Mouse (Mus musculus) heart, postnatal 4 days (tissue): Measurements from ENCODE around the gene Gm47985. TPM values are rescaled to one million over a fixed set of nuclear protein-coding genes. Genes with fewer than 3 reads are reported as not detected.
A peak's percentile ranks its signal among the peaks of the same experiment; 100 is the strongest.
"Not testable (repeated sequence)": the region's sequence is repeated elsewhere in the genome, so short reads cannot be mapped to it uniquely, and the experiment has no call there.

Experiments used
- DNase-seq: peaks from one replicate; pipeline ENCODE4 v3.0.0; 2021
- total RNA-seq, 2 experiments: library from RNA; stranded (reverse); gene quantifications; 2 replicates each; pipeline ENCODE4 v1.2.3; 2021

Gene Gm47985
- total RNA-seq = under 1 TPM in 1 of 2 experiments, not detected in 1; 0.29 TPM

GRCm38 (mm10) chr1:151182266-151182665 lies at the start of gene Gm47985:
Gene Gm47985, plus strand, starts transcription at chr1:151182537.
- not testable (repeated sequence) for DNase-seq

DNA sequence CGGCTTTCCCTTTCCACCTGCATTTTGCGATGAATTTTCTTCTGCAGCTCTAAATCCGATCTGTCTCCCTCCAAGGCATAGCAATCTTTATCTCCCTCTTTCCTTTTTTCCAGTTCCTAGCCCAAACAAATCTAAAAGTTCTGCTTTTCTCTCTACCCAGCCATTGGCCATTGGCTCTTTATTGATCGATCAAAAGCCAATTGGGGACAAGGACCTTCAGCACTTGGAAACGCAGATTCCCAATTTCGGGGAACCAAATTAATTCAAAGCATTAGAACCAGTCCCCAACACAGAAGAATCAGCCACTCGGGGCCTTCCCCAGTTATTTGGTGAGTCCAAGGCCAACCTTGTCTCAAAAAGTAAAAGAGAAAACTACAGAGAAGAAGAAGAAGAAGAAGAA lies 49.7 kb upstream of the Gm47985 start:
- DNase-seq = no peak

DNA sequence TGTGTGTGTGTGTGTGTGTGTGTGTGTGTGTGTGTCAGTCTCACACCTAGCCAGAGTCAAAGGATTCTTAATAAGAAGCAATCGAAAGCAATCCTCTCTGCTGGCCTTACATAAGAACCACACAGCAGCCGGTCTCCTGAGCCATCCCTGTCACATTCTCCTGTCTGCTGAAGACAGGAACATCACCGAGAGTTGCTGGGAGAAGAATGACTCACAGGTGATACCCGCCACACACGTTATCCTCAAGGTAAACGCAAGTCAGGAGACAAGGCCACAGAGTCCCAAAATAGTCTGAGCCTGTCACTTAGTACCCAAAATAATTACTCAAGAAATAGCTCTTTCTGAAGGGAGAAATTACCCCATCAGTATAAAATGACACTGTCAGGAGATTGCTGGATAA lies 43.9 kb upstream of the Gm47985 start:
- no peak for DNase-seq

- DNase-seq = no peak
Measured at GRCm38 (mm10) chr1:151140956-151141355, 41.4 kb upstream of the Gm47985 start.

GRCm38 (mm10) chr1:151144471-151145146 lies 37.7 kb upstream of the Gm47985 start:
- peak; percentile 15 for DNase-seq

- no peak for DNase-seq
Measured at GRCm38 (mm10) chr1:151147801-151148200, 34.5 kb upstream of the Gm47985 start.

GRCm38 (mm10) chr1:151150211-151150610 lies 32.1 kb upstream of the Gm47985 start:
- DNase-seq = no peak

GRCm38 (mm10) chr1:151151089-151151488 lies 31.2 kb upstream of the Gm47985 start:
- no peak for DNase-seq

- peak; percentile 20 for DNase-seq
Measured at GRCm38 (mm10) chr1:151153056-151153652, 29.2 kb upstream of the Gm47985 start.

- DNase-seq = not testable (repeated sequence)
Measured at GRCm38 (mm10) chr1:151154131-151154530, 28.2 kb upstream of the Gm47985 start.

- no peak for DNase-seq
Measured at GRCm38 (mm10) chr1:151156129-151156528, 26.2 kb upstream of the Gm47985 start.

GRCm38 (mm10) chr1:151156777-151157632 lies 25.3 kb upstream of the Gm47985 start:
- peak; percentile 27 for DNase-seq

DNA sequence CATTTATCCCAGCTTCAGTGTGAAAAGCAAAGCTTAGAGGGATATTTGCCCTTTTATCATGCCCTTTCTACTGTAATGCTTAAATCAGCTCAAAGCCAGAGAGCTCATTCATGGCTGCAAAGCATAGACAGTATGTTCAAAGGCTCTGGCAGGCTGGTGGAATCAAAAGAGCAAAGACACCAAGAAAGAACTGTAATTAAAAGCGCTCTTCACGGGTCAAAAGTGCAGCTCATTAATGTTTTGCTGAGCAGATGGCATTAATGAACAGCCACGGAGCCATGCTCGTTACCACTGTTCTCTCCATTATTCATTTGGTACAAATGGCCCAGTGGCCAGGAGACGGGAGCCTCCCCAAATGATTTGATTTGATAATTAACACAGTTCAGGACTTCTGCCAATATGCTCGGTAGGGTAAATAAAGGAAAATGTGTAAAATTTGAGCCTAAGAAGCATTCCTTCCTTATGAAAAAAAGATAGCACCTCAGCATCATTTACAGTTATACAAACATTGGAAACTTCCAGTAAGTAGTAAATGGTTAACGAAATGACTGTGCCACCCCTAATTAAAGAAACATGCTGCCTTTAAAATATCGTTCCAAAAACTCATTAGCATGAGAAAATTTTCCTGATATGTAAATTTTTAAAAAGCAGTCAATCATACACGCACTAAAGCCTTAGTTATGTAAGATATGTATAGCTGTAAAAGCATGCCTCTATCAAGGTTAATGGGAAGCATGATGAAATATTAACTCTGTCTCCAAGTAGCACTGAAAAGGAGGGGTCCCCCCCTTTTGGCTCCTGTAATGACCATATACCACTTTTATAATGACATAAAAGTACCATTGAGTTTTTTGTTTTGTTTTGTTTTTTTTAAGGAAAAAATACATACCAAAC lies 24.1 kb upstream of the Gm47985 start:
- DNase-seq = no peak

DNA sequence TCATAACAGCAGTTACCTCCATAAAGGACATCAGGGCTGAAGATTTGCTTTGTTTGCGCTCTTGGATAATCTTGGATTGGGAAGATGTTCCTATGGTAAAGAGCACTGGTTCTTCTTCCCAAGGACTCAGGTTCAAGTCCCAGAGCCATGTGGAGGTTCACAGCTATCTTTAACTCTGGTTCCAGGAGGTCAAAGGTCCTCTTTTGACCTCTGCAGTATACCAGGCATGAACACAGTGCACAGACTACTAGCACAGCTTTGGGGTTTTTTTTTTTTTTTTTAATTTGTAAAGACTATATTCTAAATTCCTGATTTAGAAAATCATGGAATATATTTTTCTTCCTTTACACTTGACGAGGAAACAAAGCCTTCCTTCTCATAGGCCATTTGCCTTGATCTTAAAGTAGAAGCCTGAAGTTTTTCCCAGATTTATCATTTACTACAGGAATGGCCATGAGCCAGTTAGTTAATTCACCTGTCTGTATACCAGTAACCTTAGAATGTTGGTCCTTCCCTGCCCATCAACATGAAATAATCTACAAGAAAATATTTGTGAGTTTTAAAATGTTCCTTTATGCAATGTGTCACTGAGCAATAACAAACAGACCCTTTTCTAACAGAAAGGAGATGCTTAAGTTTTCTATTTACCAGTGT lies 23.4 kb upstream of the Gm47985 start:
- DNase-seq = no peak

DNA sequence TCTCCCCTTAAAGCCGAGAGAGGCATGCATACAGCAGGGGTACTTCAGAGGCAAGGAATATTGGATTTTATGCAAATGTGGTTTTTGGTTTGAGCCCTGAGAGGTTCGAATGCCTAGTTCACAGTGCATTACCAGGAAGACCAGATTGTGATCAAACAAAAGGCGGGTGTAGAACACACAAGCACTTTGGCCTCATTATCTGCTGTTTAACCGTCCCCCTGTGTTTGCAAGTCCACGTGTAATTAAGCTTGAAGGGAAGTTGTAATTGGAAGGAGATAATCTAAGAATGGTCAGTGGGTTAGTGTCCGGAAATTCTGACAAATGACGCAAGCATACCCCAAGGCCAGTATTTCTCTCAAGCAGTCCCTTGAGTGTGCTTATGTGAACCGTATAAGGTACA lies 16.3 kb upstream of the Gm47985 start:
- DNase-seq = no peak

- no peak for DNase-seq
Measured at GRCm38 (mm10) chr1:151167297-151168047, 14.9 kb upstream of the Gm47985 start.

GRCm38 (mm10) chr1:151168637-151169036 lies 13.7 kb upstream of the Gm47985 start:
- no peak for DNase-seq

- DNase-seq = no peak
Measured at GRCm38 (mm10) chr1:151171572-151172461, 10.5 kb upstream of the Gm47985 start.

DNA sequence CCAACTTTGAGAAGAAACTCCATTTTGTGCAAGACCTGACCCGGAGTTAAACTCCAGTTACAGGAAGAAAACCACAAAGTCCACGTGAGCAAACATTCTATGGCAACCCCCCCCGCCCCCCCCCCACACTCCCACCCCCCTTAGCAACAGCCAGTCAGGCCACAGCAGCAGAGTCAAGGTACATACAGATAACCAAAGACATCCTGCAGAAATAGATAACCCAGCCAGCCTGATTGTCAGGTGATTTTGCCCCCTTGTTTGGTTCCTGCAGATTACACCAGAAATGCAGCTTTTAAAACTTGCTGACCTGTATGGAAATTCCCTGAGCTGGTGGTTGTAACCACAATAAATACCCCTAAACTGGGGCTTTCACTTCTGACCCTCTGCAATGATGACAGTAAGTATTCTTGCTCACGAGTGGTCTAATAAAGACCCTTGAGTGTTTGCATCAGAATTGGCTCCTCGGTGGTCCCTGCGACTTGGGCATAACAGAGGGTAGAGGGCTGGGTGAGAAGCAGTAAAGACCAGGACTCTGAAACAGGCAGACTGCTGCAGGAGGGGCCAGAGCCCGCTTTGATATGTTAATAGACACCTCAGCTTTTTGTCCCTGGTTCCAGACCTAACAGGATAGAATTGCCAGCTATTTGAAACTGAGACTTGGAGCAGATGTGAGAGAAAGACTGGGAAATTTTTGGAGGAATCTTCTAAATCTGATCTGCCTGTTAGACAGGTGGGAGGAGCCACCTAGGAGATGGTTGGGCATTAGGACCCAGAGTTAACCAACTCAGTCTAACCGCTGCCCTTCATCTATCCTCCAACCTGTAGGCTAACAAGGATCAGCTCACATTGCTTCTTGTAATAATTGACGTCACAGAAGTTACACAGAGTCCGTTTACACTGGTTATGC lies 5.1 kb upstream of the Gm47985 start:
- no peak for DNase-seq
